Mouse (Mus musculus): ENCODE data around the gene Sae1.

DNA sequence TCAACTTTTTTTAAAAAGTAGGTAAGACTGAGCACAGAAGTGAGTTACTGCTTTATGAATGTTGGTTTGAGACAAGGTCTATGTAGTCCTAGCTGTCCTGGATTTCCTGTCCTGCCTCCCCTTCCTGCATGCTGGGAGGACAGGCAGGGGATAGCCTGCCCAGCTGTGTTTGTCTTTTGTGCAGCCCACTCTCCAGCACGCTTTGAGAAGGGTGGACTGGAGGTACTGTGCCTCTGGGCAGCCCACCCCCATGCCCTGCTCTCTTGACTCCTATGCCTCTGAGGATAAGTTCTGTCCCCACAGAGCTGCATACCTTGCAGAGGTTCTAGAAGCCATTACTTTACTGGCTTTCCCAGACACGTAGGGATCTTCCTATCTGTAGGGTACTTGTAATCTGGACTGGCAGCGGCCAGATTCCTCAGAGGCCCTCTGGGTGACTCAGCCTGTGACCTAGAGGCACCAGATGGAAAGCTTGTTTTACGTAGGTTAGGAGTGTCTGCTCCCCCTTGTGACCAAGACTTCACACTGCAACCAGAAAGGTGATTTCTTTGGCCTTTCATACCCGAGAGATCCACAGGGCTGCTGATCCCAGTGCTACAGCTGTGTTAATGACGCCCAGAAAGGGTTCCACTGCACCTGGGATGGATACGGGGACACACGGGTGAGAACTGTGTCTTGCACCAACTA, 61.5 kb downstream of the Sae1 start:
- no peak for TF ChIP-seq POLR2A (IDR thresholded peaks at IDR 0.05; ENCODE audit: borderline replicate concordance, extremely low read depth, insufficient read depth, insufficient read length, poor library complexity, severe bottlenecking)
- peak; percentile 73; the same call in 1 of the 2 replicates for TF ChIP-seq CTCF (IDR thresholded peaks at IDR 0.05; ENCODE audit: borderline replicate concordance, extremely low read depth, insufficient read depth, insufficient read length)

All from brain, embryonic 14.5 days (tissue).